Mouse (Mus musculus): ENCODE measurements at regions not wholly inside any gene's neighbourhood (a gene's known extent, or its start where the extent isn't known, plus 50 kb on each side); places are given as distances from the start of the nearest gene placed in this dataset.

GRCm38 (mm10) chr3:100360019-100360418 is 129.1 kb downstream of the Tent5c start:
- TF ChIP-seq CTCF (IDR thresholded peaks at IDR 0.05): no peak
- no peak for TF ChIP-seq EP300 (IDR thresholded peaks at IDR 0.05)

Data from lung, postnatal 0 days (tissue).